Mouse (Mus musculus): ENCODE measurements around the gene Dmrtb1.

DNA sequence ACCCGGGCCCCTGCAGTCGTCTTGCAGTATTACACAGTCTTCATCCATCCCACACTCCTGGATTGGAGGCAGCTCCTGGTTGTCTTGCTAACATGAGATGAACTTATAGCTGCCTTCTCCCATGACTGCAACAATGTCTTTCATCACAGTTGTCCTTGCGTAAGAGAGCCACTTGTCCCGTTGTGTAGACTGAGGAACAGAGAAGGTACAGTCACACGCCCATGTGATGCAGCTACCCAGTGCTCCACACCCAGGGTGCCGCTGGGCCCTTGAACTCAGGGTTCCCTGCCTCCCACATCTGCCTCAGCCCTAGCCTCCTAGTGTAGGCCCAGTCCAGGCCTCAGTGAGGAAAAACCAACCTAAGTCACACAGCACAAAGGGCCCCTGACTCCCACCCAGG is 47.9 kb downstream of the Dmrtb1 start:
- TF ChIP-seq CTCF (IDR thresholded peaks at IDR 0.05; ENCODE audit: low read depth, low read length): no peak; the same call in 1 of the 2 replicates
- no peak for TF ChIP-seq POLR2A (IDR thresholded peaks at IDR 0.05; ENCODE audit: borderline replicate concordance, low read depth, low read length)
